Mouse (Mus musculus) forebrain, embryonic 11.5 days (tissue): Measurements from ENCODE around the gene Helz2. TPM values are rescaled to one million over a fixed set of nuclear protein-coding genes. Genes with fewer than 3 reads are reported as not detected.
"Not testable (repeated sequence)": the region's sequence is repeated elsewhere in the genome, so short reads cannot be mapped to it uniquely, and the experiment has no call there.

Experiments
- ATAC-seq: fragments of 200-750 bp; cut with Nextera tagmentation; replicated peaks from 2 replicates; pipeline ENCODE4 v1.8.0; 2017; ENCODE audit warnings: moderate TSS enrichment; ENCODE audit not compliant: low FRiP score
- DNase-seq: peaks from one replicate; pipeline ENCODE4 v3.0.0-alpha.2; 2017; ENCODE audit warnings: low spot score
- H3K27ac ChIP-seq: fragments of 300-500 bp; sonication (generic); 2 replicates; pipeline ENCODE4 v1.5.1; 2014; ENCODE audit warnings: low read depth, low read length
- H3K27me3 ChIP-seq: fragments of 300-500 bp; sonication (generic); 2 replicates; pipeline ENCODE4 v1.6.1; 2014; ENCODE audit warnings: mild to moderate bottlenecking, low read length, mixed read lengths; ENCODE audit not compliant: control insufficient read depth, insufficient read depth
- H3K36me3 ChIP-seq: fragments of 300-500 bp; sonication (generic); 2 replicates; pipeline ENCODE4 v1.6.1; 2014; ENCODE audit warnings: mild to moderate bottlenecking, low read length, moderate library complexity, mixed read lengths; ENCODE audit not compliant: control insufficient read depth, insufficient read depth
- H3K4me1 ChIP-seq: fragments of 300-500 bp; sonication (generic); replicated peaks from 2 replicates; pipeline ENCODE4 v1.6.1; 2014; ENCODE audit warnings: low read length, mixed read lengths; ENCODE audit not compliant: control insufficient read depth, insufficient read depth
- H3K4me2 ChIP-seq: fragments of 300-500 bp; sonication (generic); 2 replicates; pipeline ENCODE4 v1.6.1; 2014; ENCODE audit warnings: low read depth, mild to moderate bottlenecking, low read length, moderate library complexity, mixed read lengths; ENCODE audit not compliant: severe bottlenecking
- H3K4me3 ChIP-seq: fragments of 300-500 bp; sonication (generic); 2 replicates; pipeline ENCODE4 v1.5.1; 2014; ENCODE audit warnings: low read depth, low read length
- H3K9ac ChIP-seq: fragments of 300-500 bp; sonication (generic); 2 replicates; pipeline ENCODE4 v1.6.1; 2014; ENCODE audit warnings: low read length
- H3K9me3 ChIP-seq: fragments of 300-500 bp; sonication (generic); 2 replicates; pipeline ENCODE4 v1.6.1; 2016; ENCODE audit warnings: low read length, mixed read lengths; ENCODE audit not compliant: control insufficient read depth
- WGBS: fragments of 180-500 bp; shearing (Covaris S2); extraction: QIAGEN DNeasy Blood & Tissue Kit; methylation state at CpG from one replicate; pipeline ENCODE4 v1.1.7; 2014; 5-methylcytosine and 5-hydroxymethylcytosine counted together
- polyA plus RNA-seq: library from polyadenylated mRNA; unstranded; fragments of >200 nt; fragmentation: Nextera tagmentation; extraction: Ambion mirVana; gene quantifications from 2 replicates; pipeline ENCODE4 v1.2.1, GENCODE M21; 2014

Helz2 gene
- polyA plus RNA-seq, 1 experiment from 2014 or later, result 0.90 TPM

DNA sequence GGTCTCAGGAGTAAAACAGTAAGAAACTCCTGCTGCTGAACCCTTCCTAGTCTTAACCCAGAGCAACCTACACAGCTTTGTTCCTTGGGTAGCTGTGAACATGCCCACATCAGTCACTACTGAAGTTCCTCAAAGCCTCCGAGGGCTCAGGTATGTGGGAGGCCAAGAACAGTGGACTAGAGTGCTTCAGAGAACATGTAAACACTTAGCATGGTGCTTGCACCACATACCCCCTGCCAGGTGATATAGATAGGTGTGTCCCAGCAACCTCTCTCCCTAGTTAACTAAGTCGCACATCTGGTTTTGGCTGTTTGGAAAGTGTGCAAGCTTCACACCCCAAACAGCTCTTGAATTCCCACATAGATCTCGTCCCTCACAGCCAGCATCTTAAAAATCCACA, 40.2 kb downstream of the Helz2 start:
- Histone ChIP-seq H3K4me1 (no peaks in the 10 kb centered on the region), H3K36me3 (no peaks in the 10 kb centered on the region), H3K27me3 (no peaks in the 10 kb centered on the region), H3K4me2 (no peak overlapping the region), H3K9ac (no peak overlapping the region), H3K4me3 (no peak overlapping the region), H3K9me3 (no peaks in the 10 kb centered on the region), H3K27ac (no peak overlapping the region)
- no peak for DNase-seq
- ATAC-seq, result no peak
- WGBS, result 72% methylated on average over 3 of the region's 3 CpGs

DNA sequence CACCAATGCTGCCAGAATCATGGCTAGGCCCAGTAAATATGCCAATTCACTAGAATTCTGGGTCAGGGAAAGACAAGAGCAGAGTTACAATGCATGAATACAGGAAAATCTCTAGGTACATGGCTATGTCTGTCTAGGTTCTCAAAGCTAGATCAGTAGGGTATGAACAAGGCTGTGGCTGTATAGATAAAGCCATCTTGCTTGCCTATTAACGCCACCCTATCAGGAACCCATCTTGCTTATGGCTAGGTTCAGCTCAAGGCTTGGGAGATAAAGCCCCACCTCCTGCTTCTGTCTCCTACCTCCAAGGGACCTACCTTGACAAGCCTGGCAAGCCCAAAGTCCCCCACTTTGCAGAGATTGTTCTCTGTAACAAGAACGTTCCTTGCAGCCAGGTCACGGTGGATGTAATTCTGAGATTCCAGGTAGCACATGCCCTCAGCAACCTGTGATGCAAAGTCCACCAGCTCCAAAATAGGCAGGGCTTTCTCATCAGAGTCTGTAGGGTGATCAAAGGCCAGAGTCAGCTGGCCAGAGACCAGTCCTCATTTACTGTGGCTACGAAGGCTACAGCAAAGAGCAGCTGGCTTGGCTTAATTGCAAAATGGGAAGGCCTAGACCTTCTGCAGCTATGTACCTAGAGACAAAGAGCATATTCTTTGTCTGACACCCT, 45.1 kb downstream of the Helz2 start:
- Histone ChIP-seq H3K4me3 (no peak overlapping the region), H3K27me3 (no peaks in the 10 kb centered on the region), H3K9me3 (no peaks in the 10 kb centered on the region), H3K4me2 (no peak overlapping the region), H3K9ac (no peak overlapping the region), H3K4me1 (no peaks in the 10 kb centered on the region), H3K27ac (no peak overlapping the region), H3K36me3 (no peaks in the 10 kb centered on the region)
- 91% methylated on average over 4 of the region's 4 CpGs for WGBS
- ATAC-seq, result no peak
- no peak for DNase-seq

DNA sequence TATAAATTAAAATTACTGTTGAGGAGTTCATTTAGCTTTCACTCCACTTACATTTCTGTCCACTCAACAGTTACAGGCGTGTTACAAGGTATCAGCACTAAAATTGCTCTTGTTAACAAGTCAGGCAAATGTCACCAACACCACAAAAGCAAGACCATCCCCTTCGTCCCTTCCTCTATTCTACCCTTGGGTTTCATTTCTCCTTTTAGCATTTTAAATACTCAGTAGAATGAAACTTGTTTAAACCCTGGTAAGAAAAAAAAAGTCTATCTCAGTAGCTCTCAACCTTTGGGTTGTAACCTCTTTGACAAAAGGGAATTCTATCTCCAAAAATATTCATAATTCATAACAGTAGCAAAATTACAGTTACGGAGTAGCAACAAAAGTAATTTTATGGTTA, 48.8 kb downstream of the Helz2 start:
- Histone ChIP-seq H3K27me3 (no peaks in the 10 kb centered on the region), H3K4me3 (no peak overlapping the region), H3K9me3 (no peaks in the 10 kb centered on the region), H3K4me1 (peaks cover 3% of the 10 kb centered on the region), H3K36me3 (no peaks in the 10 kb centered on the region), H3K9ac (no peak overlapping the region), H3K27ac (no peak overlapping the region), H3K4me2 (no peak overlapping the region)
- ATAC-seq (no peak), DNase-seq (no peak)
- 82% methylated on average over 3 of the region's 3 CpGs for WGBS

DNA sequence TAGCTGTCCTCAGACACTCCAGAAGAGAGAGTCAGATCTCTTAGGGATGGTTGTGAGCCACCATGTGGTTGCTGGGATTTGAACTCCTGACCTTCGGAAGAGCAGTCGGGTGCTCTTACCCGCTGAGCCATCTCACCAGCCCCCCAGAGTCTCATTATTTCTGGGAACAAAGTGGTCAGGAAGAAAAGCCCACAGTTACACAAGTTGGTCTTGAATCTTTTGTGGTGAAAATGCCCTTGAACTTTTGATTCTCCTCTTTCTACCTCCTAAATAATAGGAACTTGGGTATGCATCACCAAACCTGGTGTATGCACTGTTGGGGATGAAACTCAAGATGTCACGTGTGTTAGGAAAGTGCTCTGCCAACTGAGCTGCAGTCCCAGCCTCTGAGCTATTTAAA, 49.9 kb downstream of the Helz2 start:
- Histone ChIP-seq H3K4me2 (no peak overlapping the region), H3K27ac (no peak overlapping the region), H3K27me3 (no peaks in the 10 kb centered on the region), H3K9ac (no peak overlapping the region), H3K4me3 (no peak overlapping the region), H3K36me3 (no peaks in the 10 kb centered on the region), H3K4me1 (peaks cover 3% of the 10 kb centered on the region), H3K9me3 (no peaks in the 10 kb centered on the region)
- DNase-seq (no peak), ATAC-seq (no peak)
- 72% methylated on average over 4 of the region's 4 CpGs for WGBS

DNA sequence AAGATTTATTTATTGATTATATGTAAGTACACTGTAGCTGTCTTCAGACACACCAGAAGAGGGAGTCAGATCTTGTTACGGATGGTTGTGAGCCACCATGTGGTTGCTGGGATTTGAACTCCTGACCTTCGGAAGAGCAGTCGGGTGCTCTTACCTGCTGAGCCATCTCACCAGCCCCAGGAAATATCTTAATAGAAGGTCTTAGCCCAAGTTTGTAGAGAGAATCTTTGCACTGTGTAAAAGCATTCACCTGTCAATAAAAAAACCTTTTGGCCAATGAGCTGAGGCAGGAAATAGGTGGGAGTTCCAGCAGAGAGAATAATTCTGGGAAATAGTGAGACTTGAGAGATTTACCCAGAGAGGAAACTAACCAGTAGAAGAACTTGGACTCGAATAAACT, 50.4 kb downstream of the Helz2 start:
- not testable (repeated sequence) for H3K27ac ChIP-seq, H3K9ac ChIP-seq, H3K4me2 ChIP-seq, H3K27me3 ChIP-seq, DNase-seq, H3K9me3 ChIP-seq, H3K4me1 ChIP-seq, H3K4me3 ChIP-seq, ATAC-seq, H3K36me3 ChIP-seq
- WGBS, result 87% methylated on average over 3 of the region's 4 CpGs

DNA sequence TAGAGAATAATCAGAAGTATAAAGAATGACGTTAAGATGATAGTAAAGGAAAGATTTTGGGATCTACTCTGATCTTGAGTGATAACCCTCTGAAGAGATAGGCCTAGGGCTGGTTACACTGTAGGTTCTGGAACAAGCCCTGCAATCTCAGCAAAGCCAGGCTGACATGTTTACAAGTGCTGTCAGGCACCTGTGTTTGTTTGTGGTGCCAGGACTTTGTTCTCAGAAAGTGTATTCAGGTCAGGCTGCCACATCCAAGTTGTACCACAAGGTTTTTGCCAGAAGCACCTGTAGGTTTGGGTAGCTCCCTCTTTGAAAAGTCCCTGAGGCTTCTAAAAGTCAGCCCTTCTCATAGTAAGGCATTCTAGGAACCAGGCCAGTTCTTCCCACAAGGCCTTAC, 52.5 kb downstream of the Helz2 start:
- Histone ChIP-seq H3K4me3 (no peak overlapping the region), H3K36me3 (no peaks in the 10 kb centered on the region), H3K9ac (no peak overlapping the region), H3K9me3 (no peaks in the 10 kb centered on the region), H3K4me1 (peaks cover 3% of the 10 kb centered on the region), H3K27me3 (no peaks in the 10 kb centered on the region), H3K4me2 (no peak overlapping the region), H3K27ac (no peak overlapping the region)
- ATAC-seq (no peak), DNase-seq (no peak)
- 87% methylated on average over 1 of the region's 1 CpGs for WGBS

DNA sequence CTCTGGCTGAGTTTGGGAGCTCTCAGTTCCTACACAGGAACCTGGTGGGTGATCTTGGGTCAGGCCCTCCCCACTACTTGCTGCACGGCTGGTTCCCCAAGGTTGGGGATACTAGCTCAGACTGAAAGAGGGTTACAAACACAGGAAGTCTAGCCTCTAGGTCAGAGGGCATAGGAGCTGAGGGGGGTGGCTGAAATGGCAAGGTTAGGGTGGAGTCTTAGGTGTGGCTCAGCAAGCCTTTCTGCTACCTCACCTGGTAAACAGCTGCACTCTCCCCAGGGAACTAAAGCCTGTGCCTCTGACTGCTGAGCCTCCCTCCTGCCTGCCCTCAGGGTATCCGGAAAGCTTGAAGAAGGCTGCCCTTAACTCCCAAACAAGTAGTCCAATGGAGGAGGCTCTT, 53.1 kb downstream of the Helz2 start:
- Histone ChIP-seq H3K9me3 (no peaks in the 10 kb centered on the region), H3K4me1 (peaks cover 3% of the 10 kb centered on the region), H3K27ac (no peak overlapping the region; the same call in 1 of the 2 replicates), H3K27me3 (no peaks in the 10 kb centered on the region), H3K4me2 (peak overlapping the region; percentile 73; the same call in 1 of the 2 replicates), H3K36me3 (no peaks in the 10 kb centered on the region), H3K9ac (peak overlapping the region; percentile 44), H3K4me3 (peak overlapping the region; percentile 67)
- DNase-seq (no peak), ATAC-seq (no peak)
- WGBS, result 70% methylated on average over 2 of the region's 2 CpGs

DNA sequence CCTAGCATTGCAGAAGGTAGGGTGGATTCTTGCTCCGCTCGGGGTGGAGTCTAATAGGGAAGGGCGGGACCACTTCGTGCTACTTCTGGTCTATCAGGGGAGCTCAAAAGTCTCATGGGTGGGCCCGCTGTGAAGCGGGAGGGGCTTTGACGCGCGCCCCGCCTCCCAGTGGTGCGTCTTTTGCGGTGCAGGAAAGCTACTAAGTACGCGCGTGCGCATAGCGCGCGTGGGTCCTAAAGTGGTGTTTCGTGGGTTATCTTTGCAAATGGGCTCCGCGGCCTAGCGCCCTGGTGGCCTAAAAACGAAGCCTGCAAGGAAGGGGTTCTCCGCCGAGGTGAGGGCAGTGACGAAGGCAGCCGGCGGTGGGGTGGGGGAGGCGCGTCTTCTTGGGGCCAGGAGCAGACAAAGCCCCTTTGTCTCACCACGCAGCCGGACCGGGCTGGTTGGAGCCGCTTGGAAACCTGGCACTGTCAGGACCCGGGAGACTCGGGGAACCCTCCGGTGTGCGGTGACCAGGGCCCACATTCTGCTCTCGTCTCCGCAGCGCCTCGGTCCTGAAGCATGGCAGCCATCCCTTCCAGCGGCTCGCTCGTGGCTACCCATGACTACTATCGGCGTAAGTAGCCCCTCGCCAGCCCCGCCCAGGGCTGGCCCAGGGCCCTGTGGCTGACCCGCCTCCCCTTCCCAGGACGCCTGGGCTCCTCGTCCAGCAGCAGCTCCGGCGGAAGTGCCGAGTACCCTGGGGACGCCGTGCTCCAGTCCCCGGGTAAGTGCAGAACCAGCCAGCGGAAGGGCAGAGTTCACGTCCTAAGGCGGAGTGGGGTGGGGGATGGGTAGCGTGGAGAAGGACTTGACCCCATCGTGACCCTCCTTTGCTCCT, 54.5 kb downstream of the Helz2 start, which contains the start of gene Ppdpf:
Gene Ppdpf, plus strand, starts transcription at position 127 of the 880 bp plus-strand sequence.
- Histone ChIP-seq H3K9ac (peak within 1 kb of the TSS; percentile 97), H3K4me2 (peak within 1 kb of the TSS; percentile 73), H3K27ac (peak within 1 kb of the TSS; percentile 91), H3K9me3 (no peaks in the 10 kb centered on the region), H3K4me1 (peaks cover 3% of the 10 kb centered on the region), H3K27me3 (no peaks in the 10 kb centered on the region), H3K4me3 (peak within 1 kb of the TSS; percentile 67), H3K36me3 (no peaks in the 10 kb centered on the region)
- under 1% methylated on average over 63 of the region's 64 CpGs for WGBS
- peak; percentile 93 for DNase-seq
- ATAC-seq, result peak; percentile 93
